Mouse (Mus musculus): ENCODE measurements around the gene Kcnf1. TPM values are rescaled to one million over a fixed set of nuclear protein-coding genes. Genes with fewer than 3 reads are reported as not detected.

Gene Kcnf1
- total and polyA plus RNA-seq, 3 experiments = not detected

GRCm38 (mm10) chr12:17220631-17221030, 43.9 kb upstream of the Kcnf1 start:
- Histone ChIP-seq H3K36me3 (replicated peaks in 1 of 2; ENCODE audit: control insufficient read depth in 1 of 2, insufficient read depth in 1 of 2, low read length in 1 of 2) (no peaks in the 10 kb centered on the region), H3K9ac (ENCODE audit: insufficient read depth, low read depth) (no peak overlapping the region), H3K9me3 (replicated peaks; ENCODE audit: low read length) (no peaks in the 10 kb centered on the region), H3K4me3 (replicated peaks in 1 of 3; ENCODE audit: low read depth in 2 of 3, low read length in 2 of 3, poor library complexity in 1 of 3) (no peak overlapping the region), H3K27ac (ENCODE audit: insufficient read depth, low read depth) (no peak overlapping the region), H3K79me2 (replicated peaks; ENCODE audit: control insufficient read depth, extremely low read depth, insufficient read depth, poor library complexity, severe bottlenecking) (no peaks in the 10 kb centered on the region), H3K4me2 (ENCODE audit: insufficient read depth, low read depth, poor library complexity, severe bottlenecking) (no peak overlapping the region), H3K27me3 (replicated peaks) (no peaks in the 10 kb centered on the region), H3K4me1 (ENCODE audit: control insufficient read depth in 1 of 2, insufficient read depth in 2 of 2) (peaks cover 0 to 5% of the 10 kb centered on the region in 2 experiments; a peak in 2 of 4 replicates)
- TF ChIP-seq UBTF (IDR thresholded peaks at IDR 0.05; ENCODE audit: low read depth, low read length) = no peak
- TF ChIP-seq TBP (conservative IDR thresholded peaks at IDR 0.05; ENCODE audit: low read depth, low read length) = no peak
- no peak for TF ChIP-seq CHD1 (IDR thresholded peaks at IDR 0.05; ENCODE audit: low read depth, low read length)
- no peak for TF ChIP-seq GABPA (IDR thresholded peaks at IDR 0.05; ENCODE audit: insufficient replicate concordance, low read depth, low read length)
- no peak for TF ChIP-seq CTCF (conservative IDR thresholded peaks at IDR 0.05 in 1 of 2, IDR thresholded peaks at IDR 0.05 in 1 of 2; ENCODE audit: low read depth in 2 of 2, low read length in 2 of 2)
- TF ChIP-seq EP300 (IDR thresholded peaks at IDR 0.05; ENCODE audit: low read length) = no peak
- in situ Hi-C loops (cut with MboI; ENCODE audit: low pct_ligation_motif_present, low pct_unique_long_range_greater_than_20kb, low sequenced_read_pairs) (no loop called here), dilution Hi-C loops (cut with MboI; ENCODE audit: extremely low pct_ligation_motif_present, extremely low pct_unique_long_range_greater_than_20kb, low sequenced_read_pairs) (no loop called here)
- DNase-seq (ENCODE audit: extremely low read depth) = no peak

- DNase-seq (ENCODE audit: extremely low read depth) = no peak
- Histone ChIP-seq H3K4me2 (ENCODE audit: insufficient read depth, low read depth, poor library complexity, severe bottlenecking) (no peak overlapping the region), H3K27me3 (replicated peaks) (no peaks in the 10 kb centered on the region), H3K36me3 (replicated peaks in 1 of 2; ENCODE audit: control insufficient read depth in 1 of 2, insufficient read depth in 1 of 2, low read length in 1 of 2) (no peaks in the 10 kb centered on the region), H3K79me2 (replicated peaks; ENCODE audit: control insufficient read depth, extremely low read depth, insufficient read depth, poor library complexity, severe bottlenecking) (no peaks in the 10 kb centered on the region), H3K4me3 (replicated peaks in 1 of 3; ENCODE audit: low read depth in 2 of 3, low read length in 2 of 3, poor library complexity in 1 of 3) (no peak overlapping the region), H3K9me3 (replicated peaks; ENCODE audit: low read length) (no peaks in the 10 kb centered on the region), H3K4me1 (ENCODE audit: control insufficient read depth in 1 of 2, insufficient read depth in 2 of 2) (peaks cover 0 to 5% of the 10 kb centered on the region in 2 experiments; a peak in 2 of 4 replicates), H3K9ac (ENCODE audit: insufficient read depth, low read depth) (no peak overlapping the region), H3K27ac (ENCODE audit: insufficient read depth, low read depth) (no peak overlapping the region)
- in situ Hi-C loops (cut with MboI; ENCODE audit: low pct_ligation_motif_present, low pct_unique_long_range_greater_than_20kb, low sequenced_read_pairs) (no loop called here), dilution Hi-C loops (cut with MboI; ENCODE audit: extremely low pct_ligation_motif_present, extremely low pct_unique_long_range_greater_than_20kb, low sequenced_read_pairs) (no loop called here)
- TF ChIP-seq USF1 (IDR thresholded peaks at IDR 0.05; ENCODE audit: low read depth, low read length) (no peak), MYC (IDR thresholded peaks at IDR 0.05; ENCODE audit: low read depth, low read length) (no peak), HCFC1 (IDR thresholded peaks at IDR 0.05; ENCODE audit: low read depth, low read length) (no peak), KAT2A (IDR thresholded peaks at IDR 0.05; ENCODE audit: insufficient replicate concordance, low read length) (no peak), ZKSCAN1 (IDR thresholded peaks at IDR 0.05; ENCODE audit: borderline replicate concordance, low read depth, low read length) (no peak), ETS1 (conservative IDR thresholded peaks at IDR 0.05; ENCODE audit: low read depth, low read length) (no peak), ZNF384 (IDR thresholded peaks at IDR 0.05; ENCODE audit: low read depth, low read length) (no peak), MEF2A (IDR thresholded peaks at IDR 0.05; ENCODE audit: borderline replicate concordance, low read depth, low read length) (no peak), SMC3 (IDR thresholded peaks at IDR 0.05; ENCODE audit: low read depth, low read length) (no peak), MAZ (IDR thresholded peaks at IDR 0.05; ENCODE audit: low read depth, low read length) (no peak), RAD21 (IDR thresholded peaks at IDR 0.05; ENCODE audit: low read depth, low read length) (no peak), USF2 (conservative IDR thresholded peaks at IDR 0.05; ENCODE audit: low read depth, low read length) (no peak), SIN3A (IDR thresholded peaks at IDR 0.05; ENCODE audit: low read length) (no peak), MAX (IDR thresholded peaks at IDR 0.05; ENCODE audit: low read length) (no peak), CHD2 (IDR thresholded peaks at IDR 0.05; ENCODE audit: low read length) (no peak)
Observed at GRCm38 (mm10) chr12:17219107-17219506, 42.4 kb upstream of the Kcnf1 start.

All from CH12.LX (cell line).